Mouse (Mus musculus): Measurements from ENCODE around the gene Por. TPM values are rescaled to one million over a fixed set of nuclear protein-coding genes. Genes with fewer than 3 reads are reported as not detected.

Gene Por
- total RNA-seq, 1 experiment from 2014 or later = 51.2 TPM

GRCm38 (mm10) chr5:135651536-135651935, 18.3 kb upstream of the Por start:
- ATAC-seq (replicated peaks; ENCODE audit: insufficient number of reproducible peaks, low FRiP score, low TSS enrichment, poor library complexity, severe bottlenecking) = no peak

GRCm38 (mm10) chr5:135653209-135653608, 16.6 kb upstream of the Por start:
- no peak for ATAC-seq (replicated peaks; ENCODE audit: insufficient number of reproducible peaks, low FRiP score, low TSS enrichment, poor library complexity, severe bottlenecking)

GRCm38 (mm10) chr5:135656046-135656445, 13.8 kb upstream of the Por start:
- no peak for ATAC-seq (replicated peaks; ENCODE audit: insufficient number of reproducible peaks, low FRiP score, low TSS enrichment, poor library complexity, severe bottlenecking)

- no peak for ATAC-seq (replicated peaks; ENCODE audit: insufficient number of reproducible peaks, low FRiP score, low TSS enrichment, poor library complexity, severe bottlenecking)
Observed at GRCm38 (mm10) chr5:135657128-135657527, 12.7 kb upstream of the Por start.

- ATAC-seq (replicated peaks; ENCODE audit: insufficient number of reproducible peaks, low FRiP score, low TSS enrichment, poor library complexity, severe bottlenecking) = 0 out of 2 replicates have a peak, but pooled peaks have one; percentile 31
Observed at GRCm38 (mm10) chr5:135657703-135658373, 12.0 kb upstream of the Por start.

- ATAC-seq (replicated peaks; ENCODE audit: insufficient number of reproducible peaks, low FRiP score, low TSS enrichment, poor library complexity, severe bottlenecking) = no peak
Observed at GRCm38 (mm10) chr5:135659956-135660355, 9.9 kb upstream of the Por start.

- ATAC-seq (replicated peaks; ENCODE audit: insufficient number of reproducible peaks, low FRiP score, low TSS enrichment, poor library complexity, severe bottlenecking) = no peak
Observed at GRCm38 (mm10) chr5:135660535-135660934, 9.3 kb upstream of the Por start.

GRCm38 (mm10) chr5:135666890-135667289, 2.9 kb upstream of the Por start:
- no peak for ATAC-seq (replicated peaks; ENCODE audit: insufficient number of reproducible peaks, low FRiP score, low TSS enrichment, poor library complexity, severe bottlenecking)

GRCm38 (mm10) chr5:135668071-135668470, 1.8 kb upstream of the Por start:
- 0 out of 2 replicates have a peak, but pooled peaks have one; percentile 56 for ATAC-seq (replicated peaks; ENCODE audit: insufficient number of reproducible peaks, low FRiP score, low TSS enrichment, poor library complexity, severe bottlenecking)

- no peak for ATAC-seq (replicated peaks; ENCODE audit: insufficient number of reproducible peaks, low FRiP score, low TSS enrichment, poor library complexity, severe bottlenecking)
Observed at GRCm38 (mm10) chr5:135670881-135671280, 1.0 kb downstream of the Por start.

- no peak for ATAC-seq (replicated peaks; ENCODE audit: insufficient number of reproducible peaks, low FRiP score, low TSS enrichment, poor library complexity, severe bottlenecking)
Observed at GRCm38 (mm10) chr5:135672509-135672908, 2.7 kb downstream of the Por start.

- no peak for ATAC-seq (replicated peaks; ENCODE audit: insufficient number of reproducible peaks, low FRiP score, low TSS enrichment, poor library complexity, severe bottlenecking)
Observed at GRCm38 (mm10) chr5:135672980-135673379, 3.1 kb downstream of the Por start.

- no peak for ATAC-seq (replicated peaks; ENCODE audit: insufficient number of reproducible peaks, low FRiP score, low TSS enrichment, poor library complexity, severe bottlenecking)
Observed at GRCm38 (mm10) chr5:135674349-135674775, 4.5 kb downstream of the Por start.

GRCm38 (mm10) chr5:135674821-135675220, 5.0 kb downstream of the Por start:
- peak; percentile 40; the same call in 1 of the 2 replicates for ATAC-seq (replicated peaks; ENCODE audit: insufficient number of reproducible peaks, low FRiP score, low TSS enrichment, poor library complexity, severe bottlenecking)

GRCm38 (mm10) chr5:135676696-135677095, 6.9 kb downstream of the Por start:
- no peak for ATAC-seq (replicated peaks; ENCODE audit: insufficient number of reproducible peaks, low FRiP score, low TSS enrichment, poor library complexity, severe bottlenecking)

GRCm38 (mm10) chr5:135677251-135677650, 7.4 kb downstream of the Por start:
- ATAC-seq (replicated peaks; ENCODE audit: insufficient number of reproducible peaks, low FRiP score, low TSS enrichment, poor library complexity, severe bottlenecking) = peak; percentile 69; the same call in 1 of the 2 replicates

GRCm38 (mm10) chr5:135678481-135678880, 8.6 kb downstream of the Por start:
- no peak for ATAC-seq (replicated peaks; ENCODE audit: insufficient number of reproducible peaks, low FRiP score, low TSS enrichment, poor library complexity, severe bottlenecking)

- no peak for ATAC-seq (replicated peaks; ENCODE audit: insufficient number of reproducible peaks, low FRiP score, low TSS enrichment, poor library complexity, severe bottlenecking)
Observed at GRCm38 (mm10) chr5:135680967-135681545, 11.2 kb downstream of the Por start.

- ATAC-seq (replicated peaks; ENCODE audit: insufficient number of reproducible peaks, low FRiP score, low TSS enrichment, poor library complexity, severe bottlenecking) = no peak
Observed at GRCm38 (mm10) chr5:135682009-135682408, 12.2 kb downstream of the Por start.

- ATAC-seq (replicated peaks; ENCODE audit: insufficient number of reproducible peaks, low FRiP score, low TSS enrichment, poor library complexity, severe bottlenecking) = no peak
Observed at GRCm38 (mm10) chr5:135682942-135683570, 13.2 kb downstream of the Por start.
